Mouse (Mus musculus) spleen, adult 18-20 months (tissue): ENCODE data around the gene Ncoa5.

Experiments
- DNase-seq, 2 experiments: peaks; one replicate each; pipeline ENCODE4 v3.0.0; 2022; ENCODE audit warnings: mixed read lengths in 2 of 2

The Ncoa5 gene

DNA sequence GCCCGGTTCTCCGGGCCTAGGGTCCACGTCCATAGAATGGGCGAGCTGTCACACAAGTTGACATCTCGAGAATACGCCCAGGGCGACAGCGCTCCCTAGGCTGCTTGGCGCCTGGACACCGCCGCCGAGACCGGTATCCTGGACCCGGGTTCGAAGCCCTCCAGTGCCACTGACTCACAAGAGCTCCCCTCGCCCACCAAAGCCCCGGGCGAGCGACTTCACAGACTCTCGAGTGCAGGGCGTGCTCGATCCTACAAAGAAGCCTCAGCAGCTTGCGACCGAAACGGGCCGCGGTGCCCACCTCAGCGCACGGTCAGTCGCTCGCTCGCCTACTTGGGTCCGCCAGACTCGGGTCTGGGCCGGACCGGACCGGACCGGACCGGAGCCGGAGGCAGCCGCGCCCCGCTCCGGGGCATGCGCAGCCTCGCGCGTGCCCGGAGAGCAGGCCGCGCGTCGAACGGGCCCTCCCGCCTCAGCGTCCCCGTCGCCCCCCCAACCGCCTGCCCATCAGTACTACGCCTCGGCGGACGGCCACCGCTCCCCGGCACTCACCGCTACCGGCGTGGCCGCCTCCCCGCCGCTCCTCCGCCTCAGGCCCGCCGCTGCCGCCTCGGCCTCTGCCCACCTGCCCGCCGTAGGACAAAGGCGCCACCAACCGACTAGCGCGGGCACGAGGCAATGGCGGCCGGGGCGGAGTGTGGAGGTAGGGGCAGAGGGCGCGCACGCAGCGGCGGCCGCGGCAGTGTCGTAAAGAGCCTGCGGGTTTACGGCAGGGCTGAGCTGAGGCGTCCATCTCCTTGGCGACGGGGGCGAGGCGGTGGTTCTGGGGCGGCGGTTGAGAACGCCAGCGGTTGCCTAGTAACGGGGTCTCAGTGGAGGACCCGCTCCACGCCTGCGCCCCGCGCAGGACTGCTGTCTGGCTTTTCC lies at the start of gene Ncoa5:
Gene Ncoa5 (minus strand): TSS at position 737 of the 927 bp plus-strand sequence.
- peak; percentile 95 for DNase-seq

DNA sequence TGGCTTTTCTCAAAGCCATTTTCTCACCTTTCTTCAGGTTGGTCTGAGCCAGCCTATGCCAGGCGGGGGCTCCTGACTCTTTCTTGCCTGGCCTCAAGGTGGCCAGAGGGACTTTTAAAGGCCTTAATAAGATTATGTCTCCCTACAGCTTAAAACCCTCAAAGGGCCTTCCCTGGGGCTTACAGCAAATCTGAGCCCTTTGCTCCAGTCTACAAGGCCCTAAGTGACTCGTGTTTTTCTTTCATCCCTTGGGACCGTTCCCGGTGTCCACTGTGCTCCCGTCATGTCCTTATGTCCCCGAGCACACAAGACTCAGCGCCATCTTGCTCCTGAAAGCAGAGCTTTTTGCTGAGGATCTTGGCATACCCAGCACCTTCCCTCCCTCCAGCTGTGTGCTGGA lies 46.6 kb upstream of the Ncoa5 start:
- no peak for DNase-seq

DNA sequence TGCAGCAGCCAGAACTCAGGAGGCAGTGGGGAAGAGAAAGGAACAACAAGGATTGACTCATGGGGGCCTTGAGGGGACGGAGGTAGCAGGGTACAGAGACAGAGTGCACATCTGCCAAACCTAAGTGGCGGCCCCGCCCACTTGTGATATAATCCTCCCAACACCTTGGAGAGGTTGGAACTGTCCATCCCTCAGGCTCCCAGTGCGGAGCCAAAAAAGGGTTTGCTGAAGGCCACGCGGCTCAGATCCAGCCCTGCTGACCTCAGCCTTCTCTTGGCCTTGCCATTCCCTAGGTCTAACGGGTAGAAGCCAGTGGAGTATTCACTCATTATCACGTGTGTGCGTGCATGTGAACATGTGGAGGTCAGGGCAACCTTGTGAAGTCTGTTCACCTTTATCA lies 46.0 kb upstream of the Ncoa5 start:
- no peak for DNase-seq

DNA sequence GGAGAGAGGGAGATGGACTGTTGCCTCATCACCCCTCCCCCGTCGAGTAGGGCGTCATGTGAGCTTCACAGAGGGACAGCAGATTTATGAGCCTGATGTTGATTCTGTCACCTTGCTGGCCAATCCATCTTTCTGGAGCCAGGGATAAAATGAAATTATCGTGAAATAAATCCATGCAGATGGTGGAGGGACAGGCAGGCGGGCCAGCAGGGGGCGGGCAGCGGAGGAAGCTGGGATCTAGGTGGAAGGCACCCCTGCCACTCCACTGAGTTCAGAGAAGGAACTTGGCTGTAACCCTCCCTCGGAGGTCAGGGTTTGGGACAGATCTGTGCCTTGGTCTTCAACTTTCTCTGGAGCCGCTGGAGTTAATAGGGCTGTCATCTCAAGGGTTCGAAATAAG lies 43.9 kb upstream of the Ncoa5 start:
- no peak for DNase-seq

DNA sequence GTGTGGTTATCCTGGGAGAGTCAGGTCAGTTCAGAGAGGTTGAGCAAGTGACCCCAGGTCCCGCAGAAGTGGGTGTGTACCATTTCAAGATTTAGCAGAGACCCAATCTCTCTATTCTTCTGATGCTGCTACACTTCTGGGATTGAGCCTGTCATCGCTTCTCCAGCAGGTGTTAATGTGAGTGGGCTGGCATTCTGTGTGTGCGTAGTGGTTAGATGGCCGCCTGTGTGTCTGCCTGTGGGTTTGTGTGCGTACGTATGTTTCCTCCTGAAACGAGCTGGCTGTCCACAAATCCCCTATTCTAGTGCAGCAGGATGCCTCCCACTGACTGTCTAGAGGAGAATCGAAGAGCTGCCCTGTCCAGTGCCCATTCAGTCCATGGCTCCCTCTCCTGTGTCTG lies 43.4 kb upstream of the Ncoa5 start:
- DNase-seq, result no peak

DNA sequence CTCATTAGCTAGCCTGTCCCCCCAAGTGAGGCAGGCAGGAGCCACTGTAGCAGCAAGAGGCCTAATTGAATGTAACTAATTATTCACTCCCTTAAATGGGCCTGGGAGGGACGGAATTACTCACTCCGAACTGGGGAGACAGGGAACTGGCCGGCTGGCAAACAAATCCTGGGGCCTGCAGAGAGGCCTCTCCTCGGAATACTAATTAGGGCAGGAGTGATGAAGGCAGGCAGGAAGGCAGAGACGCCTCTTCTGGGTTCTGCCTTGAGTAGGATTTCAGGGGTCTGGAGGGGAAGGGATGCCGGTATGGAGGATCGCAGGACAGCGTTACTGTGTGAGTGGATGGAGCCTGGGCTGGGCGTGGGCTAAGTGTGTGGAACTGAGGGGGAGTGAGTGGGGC lies 42.4 kb upstream of the Ncoa5 start:
- no peak for DNase-seq

DNA sequence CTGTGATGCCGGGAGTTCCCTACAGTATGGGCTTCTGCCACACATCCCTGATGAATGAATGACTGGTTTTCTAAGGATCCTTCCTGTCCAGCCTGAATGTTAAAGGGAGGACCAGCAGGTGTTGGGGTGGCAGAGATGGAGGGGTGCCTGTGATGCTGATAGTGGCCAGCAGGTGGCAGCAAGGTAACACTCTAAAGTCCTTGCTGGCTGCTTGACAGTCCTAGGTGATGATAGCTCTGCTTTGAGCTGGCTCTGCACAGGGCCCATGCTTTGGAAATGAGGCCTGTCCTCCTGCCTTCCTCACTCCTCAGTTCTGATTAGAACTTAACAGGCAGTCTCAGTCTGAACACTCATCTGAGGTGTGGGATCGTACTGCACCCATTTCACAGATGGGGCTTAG lies 40.3 kb upstream of the Ncoa5 start:
- DNase-seq, result peak; percentile 61 to 81

DNA sequence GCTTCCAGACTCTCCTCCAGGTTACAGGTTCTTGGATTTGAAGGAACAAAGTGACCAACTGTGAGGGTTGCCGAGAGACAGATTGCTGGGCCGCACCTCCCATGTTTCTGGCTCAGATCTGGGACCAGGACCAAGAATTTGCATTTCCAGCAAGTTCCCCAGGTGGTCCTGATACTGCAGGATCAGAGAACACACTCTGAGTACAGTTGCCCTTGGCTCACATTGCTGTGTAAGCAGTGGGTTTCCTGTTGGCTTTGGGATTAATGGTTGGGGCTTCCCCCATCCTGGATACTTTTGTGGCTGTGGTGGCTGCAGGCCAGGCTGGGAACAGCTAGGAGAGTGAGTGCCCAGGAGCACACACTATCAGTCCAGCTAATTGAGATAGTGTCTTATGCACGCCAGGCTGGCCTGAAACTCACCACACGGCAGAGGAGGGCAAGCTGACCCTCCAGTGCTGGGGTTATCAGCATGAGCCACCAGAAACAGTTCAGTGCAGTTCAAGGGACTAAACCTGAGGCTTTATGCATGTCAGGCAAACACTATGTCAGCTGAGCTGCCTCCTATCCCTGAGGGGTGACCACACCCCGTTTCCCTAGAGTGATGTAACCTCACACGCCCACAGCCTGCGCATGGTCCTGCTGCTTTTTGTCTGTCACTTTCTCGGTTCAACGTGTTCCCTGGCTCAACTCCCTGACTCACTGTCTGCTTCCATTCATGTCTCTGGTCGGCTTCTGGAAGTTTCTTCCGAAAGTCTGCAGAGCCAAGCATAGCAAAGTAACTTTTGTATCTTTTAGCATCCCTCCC lies 39.6 kb upstream of the Ncoa5 start:
- DNase-seq, result no peak

DNA sequence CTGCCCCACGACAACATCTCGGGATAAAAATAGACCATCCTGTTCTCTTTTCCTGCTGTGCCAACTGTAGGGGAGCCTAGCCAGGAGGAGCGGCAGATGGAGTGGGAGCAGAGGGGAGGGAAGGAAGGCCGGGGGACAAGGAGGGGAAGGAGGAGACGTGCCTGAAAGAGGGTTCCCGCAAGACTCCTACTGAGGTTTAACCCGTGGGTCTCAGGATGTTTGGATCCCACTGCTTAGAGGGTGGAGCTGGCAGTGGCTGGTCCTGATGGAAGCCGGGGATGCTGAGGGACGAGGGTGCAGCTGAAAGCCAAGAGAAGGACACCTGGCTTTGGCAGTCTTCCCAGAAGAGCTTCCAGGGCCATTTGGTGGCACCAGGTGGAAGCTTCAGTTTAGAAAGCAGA lies 38.7 kb upstream of the Ncoa5 start:
- DNase-seq, result no peak

DNA sequence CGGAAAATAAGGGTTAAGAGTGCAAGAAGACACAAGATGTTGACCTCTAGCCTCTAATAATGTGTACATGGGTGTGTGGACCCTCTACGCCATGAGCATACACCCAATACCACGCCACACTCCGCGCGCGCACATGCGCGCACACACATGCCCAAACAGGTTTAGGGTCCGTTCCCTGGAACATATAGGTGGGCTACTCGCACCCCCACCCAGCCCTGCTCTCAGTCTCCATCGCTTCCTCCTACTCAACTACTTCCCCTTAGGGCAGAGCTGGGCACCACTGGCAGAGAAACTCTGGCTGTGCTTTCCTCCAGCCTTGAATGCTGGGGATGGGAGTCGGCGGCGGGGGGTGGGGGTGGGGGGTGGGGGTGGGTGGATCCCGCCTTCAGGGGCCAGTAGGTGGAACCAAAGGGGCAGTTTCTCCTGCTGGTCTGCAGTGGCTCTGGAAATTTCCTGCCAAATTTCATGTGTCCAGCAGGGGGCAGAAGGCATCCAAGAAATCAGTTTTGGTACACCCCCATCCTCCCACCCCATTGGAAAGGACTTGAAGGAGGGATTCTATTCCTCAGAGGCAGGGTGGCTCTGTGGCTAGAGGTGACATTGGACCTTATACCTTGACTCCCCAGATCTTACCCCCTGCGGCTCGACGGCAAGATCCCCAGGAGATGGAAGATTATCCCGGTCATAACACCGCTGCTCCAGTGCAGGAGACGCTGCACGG lies 35.6 kb upstream of the Ncoa5 start:
- DNase-seq, result peak in 1 of 2 experiments; percentile 49

DNA sequence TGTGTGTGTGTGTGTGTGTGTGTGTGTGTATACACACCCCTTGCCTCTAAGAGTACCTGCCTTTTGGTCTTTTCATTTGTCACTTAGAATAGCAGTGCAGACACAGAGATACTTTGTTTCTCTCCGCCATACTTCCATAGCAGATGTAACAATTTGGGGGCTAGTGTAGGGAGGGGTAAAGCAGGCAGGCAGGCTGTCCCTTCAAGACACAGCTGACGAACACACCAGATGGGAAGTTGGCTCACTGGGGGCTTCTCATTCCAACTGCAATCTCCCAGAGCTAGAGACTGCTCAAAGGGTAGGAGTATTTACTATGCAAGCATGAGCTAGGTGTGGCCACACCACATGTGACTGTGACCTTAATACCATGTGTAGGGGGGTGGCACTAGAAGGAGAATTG lies 34.1 kb upstream of the Ncoa5 start:
- DNase-seq, result no peak

DNA sequence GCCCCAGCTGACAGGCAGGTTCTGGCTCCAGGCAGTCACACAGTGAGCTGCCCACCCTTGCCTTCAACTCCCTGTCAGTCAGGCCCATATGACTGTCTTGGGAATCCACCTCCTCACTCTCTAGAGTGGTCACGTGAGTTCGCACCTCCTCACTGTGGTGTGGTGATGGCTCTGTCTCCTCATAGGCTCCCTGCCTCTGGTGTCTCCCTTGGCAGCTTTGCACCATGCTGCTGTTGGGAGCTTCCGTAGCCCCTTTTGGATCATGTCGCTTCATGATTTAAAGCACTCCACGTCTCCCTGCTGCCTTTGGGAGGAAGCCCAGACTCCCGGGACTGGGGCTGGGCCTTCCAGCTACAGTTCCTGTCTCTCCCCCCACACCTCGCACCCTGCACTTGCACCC lies 29.8 kb upstream of the Ncoa5 start:
- no peak for DNase-seq

DNA sequence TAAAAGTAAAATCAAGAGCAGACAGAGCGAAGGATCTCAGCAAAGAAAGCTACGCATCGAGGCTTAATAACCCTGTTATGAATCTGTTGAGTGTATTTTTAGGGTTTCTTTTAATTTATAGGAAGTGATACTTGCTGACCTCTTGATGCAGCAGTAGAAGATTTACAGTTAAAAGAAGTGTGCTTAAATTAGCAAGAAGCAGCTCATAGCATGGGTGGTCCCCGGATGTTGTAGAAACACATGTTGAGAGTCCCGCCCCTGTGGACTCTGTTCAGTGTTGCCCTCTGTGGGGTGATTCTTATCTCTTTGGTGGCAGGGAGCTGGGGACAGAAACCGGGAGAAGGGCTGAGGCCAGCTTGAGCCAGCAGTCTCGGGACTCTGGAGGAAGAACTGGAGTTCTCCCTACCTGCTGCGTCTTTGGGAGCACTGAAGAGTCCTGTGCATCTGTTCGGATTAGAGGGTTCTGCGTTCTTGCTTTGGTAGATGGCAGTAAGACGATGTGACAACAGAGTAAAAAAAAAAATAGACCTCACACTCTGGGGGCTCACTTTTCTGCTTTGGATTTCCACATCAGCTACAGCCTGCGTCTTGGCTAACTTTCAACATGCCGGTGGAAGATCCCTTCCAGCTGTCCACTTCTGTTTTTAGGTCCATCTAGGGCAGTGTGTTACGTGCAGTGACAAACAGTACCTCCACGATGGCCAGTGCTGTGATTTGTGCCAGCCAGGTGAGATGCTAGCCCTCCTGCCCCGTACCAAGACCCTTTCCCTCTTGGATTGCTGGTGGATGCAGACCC lies 27.2 kb upstream of the Ncoa5 start:
- peak in 1 of 2 experiments; percentile 27 for DNase-seq

DNA sequence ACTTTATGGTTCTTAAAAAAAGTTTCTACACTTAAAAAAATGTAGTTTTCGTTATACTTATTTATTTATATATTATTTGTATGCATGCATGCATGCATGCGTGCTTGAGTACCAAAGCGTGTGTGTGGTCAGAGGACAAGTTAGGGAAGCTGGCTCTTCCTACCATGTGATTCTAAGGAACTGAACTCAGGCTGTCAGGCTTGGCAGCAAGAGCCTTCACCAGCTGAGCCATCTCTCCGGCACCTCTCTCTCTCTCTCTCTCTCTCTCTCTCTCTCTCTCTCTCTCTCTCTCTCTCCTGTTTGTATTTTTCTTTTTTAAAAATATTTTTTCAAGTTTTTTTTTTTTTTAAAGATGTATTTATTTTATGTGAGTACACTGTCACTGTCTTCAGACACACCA lies 25.3 kb upstream of the Ncoa5 start:
- no peak for DNase-seq

DNA sequence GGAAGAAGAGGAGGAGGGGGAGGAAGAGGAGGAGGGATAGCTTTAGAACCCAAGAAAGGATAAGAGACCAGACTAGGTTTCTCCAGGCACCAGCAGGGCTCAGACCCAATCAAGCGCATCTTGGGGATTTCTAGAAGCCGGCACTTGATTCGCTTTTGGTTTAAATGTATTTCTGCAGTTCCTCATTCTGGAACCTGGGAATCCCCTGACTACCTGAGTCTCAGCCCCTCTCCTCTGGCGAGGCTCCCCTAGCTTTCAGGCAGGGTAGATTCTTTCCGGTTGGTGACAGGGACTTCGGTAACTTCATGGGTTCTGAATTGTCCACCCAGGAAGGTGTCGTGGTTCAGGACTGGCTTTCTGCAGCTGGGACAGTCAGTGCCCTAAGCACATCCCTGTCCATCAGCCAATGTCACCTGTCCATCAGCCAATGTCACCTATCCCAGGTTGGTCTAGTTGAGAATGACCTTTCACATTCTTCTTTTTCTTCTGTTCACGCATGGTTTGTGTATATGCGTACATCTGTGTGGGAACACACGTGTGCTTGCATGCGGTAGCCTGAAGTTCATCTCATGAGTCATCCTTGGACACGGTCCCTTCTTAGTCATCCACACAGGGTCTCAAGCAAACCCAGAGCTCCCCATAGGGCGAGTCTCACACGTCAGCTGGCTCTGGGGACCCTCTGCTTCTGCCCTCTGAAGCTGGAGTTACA lies 21.9 kb upstream of the Ncoa5 start:
- peak; percentile 50 to 52 for DNase-seq

DNA sequence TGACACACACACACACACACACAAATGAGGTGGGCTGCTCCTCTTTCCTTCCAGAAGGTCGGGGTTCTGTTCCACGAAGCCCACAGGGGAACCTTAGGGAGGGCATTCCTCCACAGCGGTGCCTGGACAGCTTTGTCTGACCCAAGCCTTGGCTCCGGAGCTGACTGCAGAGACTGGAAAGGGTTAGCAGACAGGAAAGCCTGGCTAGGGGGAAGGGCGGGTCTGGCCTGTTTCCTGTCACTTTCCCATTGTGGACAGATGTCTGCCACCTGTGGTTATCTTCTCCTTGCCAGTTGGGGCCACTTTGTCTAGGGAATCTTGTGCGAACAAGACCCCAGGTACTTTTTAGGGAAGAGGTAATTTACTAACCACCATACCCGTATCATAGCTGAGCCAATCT lies 21.2 kb upstream of the Ncoa5 start:
- peak; percentile 32 to 46 for DNase-seq

DNA sequence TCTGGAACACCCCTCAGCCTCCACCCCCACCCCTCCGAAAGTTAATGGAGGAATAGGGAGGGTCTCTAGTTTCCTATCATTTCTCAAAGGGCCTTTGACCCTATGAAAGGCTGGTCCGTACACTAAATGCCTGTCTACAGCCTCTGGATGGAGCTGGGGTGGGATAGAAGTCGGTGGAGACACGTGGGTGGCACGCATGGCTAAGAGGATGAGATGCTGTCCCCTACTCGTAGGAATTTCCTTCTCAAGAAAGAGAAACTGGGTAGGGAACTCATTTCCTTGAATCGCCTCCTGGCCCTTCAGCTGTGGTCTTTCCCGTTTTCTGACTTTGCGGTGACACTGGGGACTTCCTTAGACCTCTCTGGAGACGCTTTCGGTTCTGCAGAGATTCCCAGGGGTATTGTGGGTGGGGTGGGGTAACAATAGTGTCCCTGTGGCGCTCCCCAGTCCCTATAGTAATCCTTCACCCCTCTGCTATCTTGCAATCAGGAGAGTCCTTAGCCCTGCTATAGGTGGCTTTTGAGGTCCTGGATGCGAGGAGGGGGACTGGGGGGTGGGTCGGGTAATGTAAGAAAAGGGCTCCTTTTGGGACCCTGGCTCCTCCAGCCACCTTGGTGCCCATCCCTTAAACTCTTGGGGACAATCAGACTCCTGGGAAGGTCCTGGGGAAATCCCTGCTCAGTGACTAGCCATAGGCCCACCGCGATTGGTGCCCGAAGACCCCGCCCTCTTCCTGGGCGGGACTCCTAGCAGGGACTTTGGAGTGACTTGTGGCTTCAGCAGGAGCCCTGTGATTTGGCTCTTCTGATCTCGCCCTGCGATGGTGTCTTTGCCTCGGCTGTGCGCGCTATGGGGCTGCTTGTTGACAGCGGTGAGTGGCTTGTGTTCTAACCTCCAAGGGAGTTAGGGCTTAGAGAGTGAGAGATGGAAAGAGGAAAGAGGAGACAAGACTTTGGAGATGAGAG lies 20.5 kb upstream of the Ncoa5 start, which contains the start of gene Cd40:
Gene Cd40 (plus strand): TSS at position 740 of the 965 bp plus-strand sequence.
- peak; percentile 77 to 82 for DNase-seq

DNA sequence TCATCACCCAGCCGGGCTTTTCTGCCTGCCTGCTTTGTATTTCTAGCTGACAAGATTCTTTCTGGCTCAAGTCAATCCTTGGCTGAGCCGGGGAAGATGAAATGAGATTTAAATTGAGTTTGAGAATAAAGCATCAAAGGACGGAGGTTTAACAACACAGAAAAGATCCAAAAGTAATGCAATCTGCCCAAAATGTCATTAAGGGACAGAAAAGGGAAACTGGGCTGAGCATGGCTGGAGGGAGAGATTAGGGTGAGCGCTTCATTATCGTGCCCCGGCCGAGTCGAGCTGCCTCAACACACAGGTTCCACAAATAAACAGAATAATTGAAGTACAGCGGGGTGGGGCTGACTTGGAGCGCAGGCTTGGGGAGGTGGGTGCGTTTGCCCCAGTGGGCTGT lies 16.9 kb upstream of the Ncoa5 start:
- DNase-seq, result no peak

DNA sequence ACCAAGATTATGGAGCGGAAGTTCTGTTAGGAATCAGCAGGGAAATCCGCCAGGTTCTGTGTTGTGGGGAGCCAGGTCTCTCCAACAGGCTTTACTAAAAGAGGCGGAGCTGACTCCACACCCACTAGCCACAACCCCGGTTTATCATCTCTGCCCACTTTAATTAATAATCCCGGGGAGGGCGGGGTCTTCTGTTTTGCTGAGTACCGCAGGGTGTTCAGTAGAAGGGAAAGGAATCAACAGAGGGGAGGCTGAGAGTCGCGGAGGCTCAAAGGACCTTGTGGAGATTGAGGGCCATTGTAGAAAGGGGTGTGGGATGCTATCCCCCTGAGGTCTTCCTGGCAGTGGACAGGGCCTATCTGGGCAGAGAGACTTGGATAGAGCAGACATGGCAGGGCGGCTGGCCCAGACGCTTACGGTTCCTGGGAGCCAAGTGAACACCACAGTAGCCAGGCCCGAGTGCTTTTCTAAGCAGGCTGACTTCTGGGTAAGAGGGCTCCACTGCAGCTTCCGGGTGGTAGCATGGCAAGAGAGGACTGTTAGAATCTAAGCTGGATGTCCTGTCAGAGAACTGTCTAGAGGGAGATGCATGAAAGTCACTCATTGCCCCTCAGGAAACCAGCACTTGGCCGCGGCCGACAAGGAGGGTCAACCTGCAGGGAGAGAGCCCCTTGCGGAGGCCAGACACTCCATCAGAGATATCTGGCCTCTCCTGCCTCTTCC lies 16.3 kb upstream of the Ncoa5 start:
- DNase-seq, result no peak

DNA sequence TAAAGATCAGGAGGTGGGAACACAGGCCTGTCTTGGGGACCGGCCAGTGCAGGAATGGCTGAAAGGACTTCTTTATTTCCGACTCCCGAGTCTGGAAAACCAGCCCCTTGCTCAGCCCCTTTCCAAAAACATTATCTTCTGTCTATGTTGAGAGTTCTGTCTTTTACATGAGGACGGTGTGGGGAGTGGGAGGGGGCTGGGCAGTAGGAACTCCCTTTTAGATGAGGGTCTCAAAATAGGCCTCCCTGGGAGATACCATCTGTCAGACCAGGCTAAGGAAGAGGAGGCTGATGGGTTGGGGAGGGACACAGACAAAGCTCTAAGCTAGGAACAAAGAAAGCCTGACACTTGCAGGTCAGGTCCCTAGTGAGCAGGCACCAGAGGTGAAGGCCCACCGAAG lies 14.4 kb upstream of the Ncoa5 start:
- no peak for DNase-seq
